Mouse (Mus musculus): ENCODE results near the gene Hist1h1d. TPM values are rescaled to one million over a fixed set of nuclear protein-coding genes. Genes with fewer than 3 reads are reported as not detected.

The Hist1h1d gene
- polyA plus RNA-seq, 1 experiment = 0.51 TPM

DNA sequence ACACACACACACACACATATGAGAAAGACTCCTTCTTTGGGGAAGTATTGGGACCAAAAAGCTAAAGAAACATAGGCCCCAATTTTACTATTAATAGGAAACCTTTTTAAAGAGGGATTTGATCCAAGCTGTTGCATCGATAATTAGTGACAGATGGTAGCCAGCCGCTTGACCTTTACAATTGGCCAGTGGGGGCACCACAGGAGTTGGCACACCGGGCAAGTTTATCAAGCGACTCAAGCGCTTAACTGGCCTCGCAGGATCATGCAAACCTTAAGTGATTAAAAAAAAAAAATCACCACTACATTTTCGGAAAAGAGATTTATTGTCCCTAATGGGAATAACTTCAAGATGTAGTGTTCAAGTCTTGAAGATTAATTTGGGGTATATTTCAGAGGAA, 39.6 kb downstream of the Hist1h1d start:
- no peak for DNase-seq (ENCODE audit: low read depth)
- TF ChIP-seq CTCF (IDR thresholded peaks at IDR 0.05; ENCODE audit: borderline replicate concordance, extremely low read depth, insufficient read depth, insufficient read length) = no peak
- TF ChIP-seq POLR2A (IDR thresholded peaks at IDR 0.05; ENCODE audit: borderline replicate concordance, extremely low read depth, insufficient read depth, insufficient read length, poor library complexity, severe bottlenecking) = no peak

DNA sequence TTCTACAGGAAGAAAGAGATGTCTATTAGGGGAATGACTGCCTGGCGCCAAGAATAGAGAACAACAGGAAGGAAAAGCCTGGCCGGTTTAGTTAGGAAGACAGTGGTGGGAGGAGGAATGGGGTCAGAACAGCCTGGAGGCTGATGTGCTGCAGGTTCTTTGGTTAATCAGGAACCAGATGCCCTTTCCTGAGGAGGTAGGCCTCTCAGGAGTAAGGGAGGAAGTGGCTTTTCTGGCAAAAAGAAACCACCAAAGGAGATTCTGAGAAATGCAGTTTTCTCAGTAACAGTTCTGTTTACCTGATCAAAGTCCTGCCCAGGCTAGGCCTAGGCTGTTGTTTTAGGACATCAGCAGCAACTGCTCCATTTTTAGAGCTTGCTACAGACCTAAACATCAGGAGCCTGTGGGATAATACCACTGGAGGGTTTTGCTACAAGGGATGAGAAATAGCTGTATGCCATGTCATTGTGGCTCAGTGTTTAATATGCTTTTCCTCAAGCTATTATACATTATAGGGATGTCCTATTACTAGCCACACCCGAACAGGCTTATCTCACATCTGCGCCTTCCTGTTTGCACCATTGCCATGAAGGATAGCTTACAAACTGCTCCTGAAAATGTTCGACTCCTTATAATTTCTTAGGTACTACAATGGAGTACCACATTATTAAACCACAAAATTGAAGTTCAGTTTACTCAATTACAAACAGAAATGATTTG, 40.1 kb downstream of the Hist1h1d start:
- DNase-seq (ENCODE audit: low read depth) = no peak
- TF ChIP-seq CTCF (IDR thresholded peaks at IDR 0.05; ENCODE audit: borderline replicate concordance, extremely low read depth, insufficient read depth, insufficient read length) (no peak), POLR2A (IDR thresholded peaks at IDR 0.05; ENCODE audit: borderline replicate concordance, extremely low read depth, insufficient read depth, insufficient read length, poor library complexity, severe bottlenecking) (no peak)

GRCm38 (mm10) chr13:23595185-23595584, 42.1 kb downstream of the Hist1h1d start:
- DNase-seq (ENCODE audit: low read depth) = no peak
- TF ChIP-seq CTCF (IDR thresholded peaks at IDR 0.05; ENCODE audit: borderline replicate concordance, extremely low read depth, insufficient read depth, insufficient read length) (no peak), POLR2A (IDR thresholded peaks at IDR 0.05; ENCODE audit: borderline replicate concordance, extremely low read depth, insufficient read depth, insufficient read length, poor library complexity, severe bottlenecking) (no peak)

- DNase-seq (ENCODE audit: low read depth) = no peak
- TF ChIP-seq CTCF (IDR thresholded peaks at IDR 0.05; ENCODE audit: borderline replicate concordance, extremely low read depth, insufficient read depth, insufficient read length) (no peak), POLR2A (IDR thresholded peaks at IDR 0.05; ENCODE audit: borderline replicate concordance, extremely low read depth, insufficient read depth, insufficient read length, poor library complexity, severe bottlenecking) (no peak)
Observed at GRCm38 (mm10) chr13:23595622-23596372, 42.7 kb downstream of the Hist1h1d start.

DNA sequence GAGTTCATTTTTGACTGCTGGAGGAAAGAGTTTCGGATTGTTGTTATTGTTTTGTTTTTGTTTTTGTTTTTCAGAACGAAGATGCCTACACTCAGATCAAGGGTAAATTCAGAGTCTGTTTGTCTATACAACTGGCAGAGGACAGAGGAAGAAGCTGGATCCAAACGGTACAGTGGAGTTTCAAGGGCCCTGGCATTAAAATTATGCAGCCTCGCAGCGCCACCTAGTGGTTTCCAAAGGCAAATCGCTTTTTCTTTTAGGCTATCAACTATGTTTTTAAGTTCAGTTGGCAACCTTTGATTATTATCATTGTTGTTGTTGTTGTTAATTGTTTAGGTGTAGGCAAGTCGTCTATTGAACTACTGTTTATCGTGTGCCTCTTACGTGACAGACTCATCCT, 44.9 kb downstream of the Hist1h1d start:
- DNase-seq (ENCODE audit: low read depth) = peak; percentile 88
- peak; percentile 84 for TF ChIP-seq CTCF (IDR thresholded peaks at IDR 0.05; ENCODE audit: borderline replicate concordance, extremely low read depth, insufficient read depth, insufficient read length)
- TF ChIP-seq POLR2A (IDR thresholded peaks at IDR 0.05; ENCODE audit: borderline replicate concordance, extremely low read depth, insufficient read depth, insufficient read length, poor library complexity, severe bottlenecking) = no peak

DNA sequence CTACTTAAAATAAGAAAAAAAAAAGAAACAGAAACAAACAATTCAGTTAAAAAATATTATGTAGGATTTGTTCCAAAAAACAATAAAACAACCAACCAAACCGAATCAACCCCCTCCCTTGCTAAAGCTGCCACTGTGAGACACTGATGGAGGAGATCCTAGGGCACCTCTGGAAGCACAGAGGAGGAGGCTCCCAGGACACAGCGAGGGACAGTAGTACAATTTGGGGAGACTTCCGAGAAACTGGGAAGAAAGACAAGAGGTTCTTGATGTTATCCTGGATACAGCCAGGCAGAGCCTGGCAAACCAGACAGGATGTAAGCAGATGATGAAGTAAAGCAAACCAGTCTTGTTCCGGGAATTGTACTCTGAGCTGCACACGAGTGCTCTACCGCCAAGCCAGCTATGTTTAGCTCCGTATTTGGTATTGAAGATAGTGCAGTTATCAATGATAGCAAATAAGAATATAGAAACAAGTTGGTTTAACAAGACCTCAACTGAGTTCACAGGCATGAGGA, 50.2 kb downstream of the Hist1h1d start:
- TF ChIP-seq POLR2A (IDR thresholded peaks at IDR 0.05; ENCODE audit: borderline replicate concordance, extremely low read depth, insufficient read depth, insufficient read length, poor library complexity, severe bottlenecking) = no peak
- no peak for DNase-seq (ENCODE audit: low read depth)

- DNase-seq (ENCODE audit: low read depth) = no peak
- no peak for TF ChIP-seq POLR2A (IDR thresholded peaks at IDR 0.05; ENCODE audit: borderline replicate concordance, extremely low read depth, insufficient read depth, insufficient read length, poor library complexity, severe bottlenecking)
- no peak for TF ChIP-seq CTCF (IDR thresholded peaks at IDR 0.05; ENCODE audit: borderline replicate concordance, extremely low read depth, insufficient read depth, insufficient read length)
Observed at GRCm38 (mm10) chr13:23604452-23604851, 51.4 kb downstream of the Hist1h1d start.

- DNase-seq (ENCODE audit: low read depth) = no peak
- no peak for TF ChIP-seq POLR2A (IDR thresholded peaks at IDR 0.05; ENCODE audit: borderline replicate concordance, extremely low read depth, insufficient read depth, insufficient read length, poor library complexity, severe bottlenecking)
- no peak for TF ChIP-seq CTCF (IDR thresholded peaks at IDR 0.05; ENCODE audit: borderline replicate concordance, extremely low read depth, insufficient read depth, insufficient read length)
Observed at GRCm38 (mm10) chr13:23605052-23605451, 52.0 kb downstream of the Hist1h1d start.

DNA sequence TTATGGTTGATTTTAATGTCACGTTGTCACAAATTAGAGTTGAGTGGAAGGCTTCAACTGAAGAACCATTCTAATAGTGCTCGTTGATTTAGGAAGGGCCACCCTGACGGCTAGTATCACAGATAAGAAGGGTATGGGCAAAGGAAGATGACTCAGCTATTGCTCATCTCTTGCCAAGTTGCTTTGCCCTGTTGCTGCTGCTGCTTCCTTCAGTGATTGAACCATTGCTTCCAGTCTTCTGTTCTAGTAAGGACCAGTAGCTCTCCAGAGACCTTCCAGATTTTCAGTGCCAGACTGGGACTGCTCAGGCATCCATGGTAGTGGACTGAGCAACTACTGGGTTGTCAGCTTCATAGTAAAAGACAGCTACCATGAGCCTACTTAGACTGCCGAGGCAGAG, 56.1 kb downstream of the Hist1h1d start:
- TF ChIP-seq POLR2A (IDR thresholded peaks at IDR 0.05; ENCODE audit: borderline replicate concordance, extremely low read depth, insufficient read depth, insufficient read length, poor library complexity, severe bottlenecking) = no peak
- no peak for DNase-seq (ENCODE audit: low read depth)

DNA sequence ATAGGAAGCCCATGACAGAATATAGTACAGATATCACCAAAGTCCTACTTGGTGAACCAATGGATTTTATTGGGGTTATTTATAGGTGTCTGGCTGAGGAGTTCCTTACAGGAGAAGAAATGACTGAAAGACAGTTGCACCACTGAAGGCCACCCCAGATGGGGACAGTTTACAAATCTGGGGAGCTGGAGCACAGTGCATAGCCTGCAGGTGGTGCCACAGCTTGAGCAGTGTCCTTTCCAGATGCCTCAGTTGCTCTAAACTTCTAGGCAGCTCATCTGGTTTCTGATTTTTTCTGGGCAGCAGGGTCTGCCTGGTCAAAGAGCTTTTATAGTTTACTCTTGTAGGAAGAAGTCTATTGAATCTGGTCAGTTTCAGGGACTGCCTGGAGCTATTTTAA, 56.8 kb downstream of the Hist1h1d start:
- no peak for TF ChIP-seq POLR2A (IDR thresholded peaks at IDR 0.05; ENCODE audit: borderline replicate concordance, extremely low read depth, insufficient read depth, insufficient read length, poor library complexity, severe bottlenecking)
- no peak for TF ChIP-seq CTCF (IDR thresholded peaks at IDR 0.05; ENCODE audit: borderline replicate concordance, extremely low read depth, insufficient read depth, insufficient read length)
- DNase-seq (ENCODE audit: low read depth) = no peak

Other genes with a start within 250 kb of the Hist1h1d start
- 21.2 and 22.4 TPM in 2 replicates for gene Zfp322a, start 184.1 kb upstream of the Hist1h1d start, polyA plus RNA-seq (2012; rRNA removed)
- gene Abt1, start 129.4 kb upstream of the Hist1h1d start, polyA plus RNA-seq (2012; rRNA removed) = 7.2 and 8.3 TPM in 2 replicates
- gene Btn1a1, start 87.4 kb upstream of the Hist1h1d start, polyA plus RNA-seq (2012; rRNA removed) = 0.05 and 0.12 TPM in 2 replicates
- 0.03 and 0.11 TPM in 2 replicates for gene Btn2a2, start 64.4 kb upstream of the Hist1h1d start, polyA plus RNA-seq (2012; rRNA removed)
- 23.3 and 31.7 TPM in 2 replicates for gene Hist1h4h, start 22.2 kb upstream of the Hist1h1d start, polyA plus RNA-seq (2012; rRNA removed)
- 474 and 536 TPM in 2 replicates for gene Hist1h2af, start 19.4 kb upstream of the Hist1h1d start, polyA plus RNA-seq (2012; rRNA removed)
- 25.5 and 42.1 TPM in 2 replicates for gene Hist1h3g, start 17.8 kb upstream of the Hist1h1d start, polyA plus RNA-seq (2012; rRNA removed)
- gene Hist1h2bh, start 9.9 kb upstream of the Hist1h1d start, polyA plus RNA-seq (2012; rRNA removed) = 4.4 and 4.7 TPM in 2 replicates
- 4.5 and 5.5 TPM in 2 replicates for gene Hist1h3f, start 9.2 kb upstream of the Hist1h1d start, polyA plus RNA-seq (2012; rRNA removed)
- gene Hist1h4f, start 1.6 kb upstream of the Hist1h1d start, polyA plus RNA-seq (2012; rRNA removed) = 17.2 and 25.6 TPM in 2 replicates
- 34.2 and 40.6 TPM in 2 replicates for gene Hist1h3e, start 9.1 kb downstream of the Hist1h1d start, polyA plus RNA-seq (2012; rRNA removed)
- gene Hist1h2ae, start 18.0 kb downstream of the Hist1h1d start, polyA plus RNA-seq (2012; rRNA removed) = 17.9 and 18.0 TPM in 2 replicates
- 44.4 and 68.0 TPM in 2 replicates for gene Hist1h2bg, start 18.1 kb downstream of the Hist1h1d start, polyA plus RNA-seq (2012; rRNA removed)
- 15.0 and 21.6 TPM in 2 replicates for gene Hist1h2bf, start 20.9 kb downstream of the Hist1h1d start, polyA plus RNA-seq (2012; rRNA removed)
- gene Hist1h2ad, start 21.1 kb downstream of the Hist1h1d start, polyA plus RNA-seq (2012; rRNA removed) = 7.2 and 13.6 TPM in 2 replicates
- 21.8 and 24.7 TPM in 2 replicates for gene Hist1h3d, start 22.5 kb downstream of the Hist1h1d start, polyA plus RNA-seq (2012; rRNA removed)
- gene Hist1h4d, start 28.3 kb downstream of the Hist1h1d start, polyA plus RNA-seq (2012; rRNA removed) = 6.5 and 18.7 TPM in 2 replicates
- gene Hist1h2be, start 67.9 kb downstream of the Hist1h1d start, polyA plus RNA-seq (2012; rRNA removed) = 3.5 TPM in 2 replicates
- gene Hist1h1e, start 69.3 kb downstream of the Hist1h1d start, polyA plus RNA-seq (2012; rRNA removed) = 5.8 and 7.8 TPM in 2 replicates
- 1.7 and 1.8 TPM in 2 replicates for gene Hist1h2ac, start 130.7 kb downstream of the Hist1h1d start, polyA plus RNA-seq (2012; rRNA removed)
- 32.0 and 48.5 TPM in 2 replicates for gene Hist1h2bc, start 130.9 kb downstream of the Hist1h1d start, polyA plus RNA-seq (2012; rRNA removed)
- 0.08 TPM in 1 of 2 replicates, not detected in the other for gene Hist1h1t, start 142.6 kb downstream of the Hist1h1d start, polyA plus RNA-seq (2012; rRNA removed)
- 4.6 and 11.6 TPM in 2 replicates for gene Hist1h4c, start 145.2 kb downstream of the Hist1h1d start, polyA plus RNA-seq (2012; rRNA removed)
- 1.7 and 2.3 TPM in 2 replicates for gene Hfe, start 157.6 kb downstream of the Hist1h1d start, polyA plus RNA-seq (2012; rRNA removed)
- 12.1 and 16.0 TPM in 2 replicates for gene Hist1h1c, start 185.5 kb downstream of the Hist1h1d start, polyA plus RNA-seq (2012; rRNA removed)
- gene Hist1h3c, start 192.3 kb downstream of the Hist1h1d start, polyA plus RNA-seq (2012; rRNA removed) = 30.4 and 54.0 TPM in 2 replicates
- gene Hist1h2bb, start 193.5 kb downstream of the Hist1h1d start, polyA plus RNA-seq (2012; rRNA removed) = 11.1 and 17.5 TPM in 2 replicates
- gene Hist1h2ab, start 197.9 kb downstream of the Hist1h1d start, polyA plus RNA-seq (2012; rRNA removed) = 34.0 and 49.9 TPM in 2 replicates
- gene Hist1h3b, start 199.0 kb downstream of the Hist1h1d start, polyA plus RNA-seq (2012; rRNA removed) = 49.2 and 55.6 TPM in 2 replicates
- gene Hist1h4b, start 203.8 kb downstream of the Hist1h1d start, polyA plus RNA-seq (2012; rRNA removed) = 17.9 and 20.4 TPM in 2 replicates
- 11.6 and 33.9 TPM in 2 replicates for gene Hist1h4a, start 208.0 kb downstream of the Hist1h1d start, polyA plus RNA-seq (2012; rRNA removed)
- gene Hist1h3a, start 209.1 kb downstream of the Hist1h1d start, polyA plus RNA-seq (2012; rRNA removed) = 22.8 and 41.9 TPM in 2 replicates
- gene Hist1h1a, start 210.4 kb downstream of the Hist1h1d start, polyA plus RNA-seq (2012; rRNA removed) = 3.8 and 4.0 TPM in 2 replicates
- not detected in 2 replicates for gene Trim38, start 216.7 kb downstream of the Hist1h1d start, polyA plus RNA-seq (2012; rRNA removed)

Measured in brain, embryonic 14.5 days (tissue).